ENCODE assay signal across 8 mouse cellular contexts in genomic region chr9:63092567-63092966, GRCm38 (mm10). TPM values are rescaled to one million over a fixed set of nuclear protein-coding genes. Genes with fewer than 3 reads are reported as not detected.
DNase-seq lines count a peak whose midpoint lies in the region; ATAC-seq and TF ChIP-seq lines count a peak whose summit lies in the region.

No protein-coding gene starts in this region.

- no peak for TF ChIP-seq EP300 in heart, adult 2 months (IDR thresholded peaks at IDR 0.05; ENCODE audit: insufficient read depth, low read depth, low read length)

- H3K36me3 ChIP-seq in heart, adult 2 months (ENCODE audit: control insufficient read depth, insufficient read depth, low read length) = no peaks in the 10 kb centered on the region
- no peaks in the 10 kb centered on the region for H3K36me3 ChIP-seq in hindbrain, embryonic 10.5 days
- H3K36me3 ChIP-seq in macrophage (ENCODE audit: inconsistent target) = no peaks in the 10 kb centered on the region

- WGBS in heart, adult 2 months = 13% methylated on average over 6 of the region's 6 CpGs
- WGBS in hindbrain, embryonic 10.5 days = 5% methylated on average over 6 of the region's 6 CpGs
- 53% methylated on average over 6 of the region's 6 CpGs for WGBS in macrophage (ENCODE audit: missing documents)

- TF ChIP-seq CTCF in heart, adult 2 months (IDR thresholded peaks at IDR 0.05) = no peak

- peak overlapping the region; percentile 29; the same call in 1 of the 2 replicates for H3K4me3 ChIP-seq in heart, adult 2 months
- H3K4me3 ChIP-seq in hindbrain, embryonic 10.5 days = peak overlapping the region; percentile 49
- H3K4me3 ChIP-seq in macrophage (ENCODE audit: inconsistent target) = peak overlapping the region; percentile 40

- H3K27ac ChIP-seq in heart, adult 2 months = peak overlapping the region; percentile 84
- H3K27ac ChIP-seq in hindbrain, embryonic 10.5 days = peak overlapping the region; percentile 91
- H3K27ac ChIP-seq in macrophage = peak overlapping the region; percentile 59

- H3K79me2 ChIP-seq in heart, adult 2 months (replicated peaks; ENCODE audit: control insufficient read depth, insufficient read depth, low read length) = no peaks in the 10 kb centered on the region
- no peaks in the 10 kb centered on the region for H3K79me2 ChIP-seq in macrophage (ENCODE audit: inconsistent target)

- no peak for DNase-seq in heart, adult 2 months
- DNase-seq in heart, postnatal 14 days = no peak
- DNase-seq in A20 (ENCODE audit: low read depth, low spot score) = peak; percentile 35
- peak; percentile 20 for DNase-seq in hindbrain, embryonic 10.5 days (ENCODE audit: low spot score)
- DNase-seq in retina, postnatal 1 day = no peak
- DNase-seq in frontal cortex, postnatal 36 days (ENCODE audit: low spot score in 2 of 2) = no peak

- H3K9me3 ChIP-seq in hindbrain, embryonic 10.5 days = no peaks in the 10 kb centered on the region

- ATAC-seq in CD4-positive, CD25-positive, alpha-beta regulatory T cell, adult 4 months = no peak

- 0 out of 2 replicates have a peak overlapping the region, but pooled peaks have one; percentile 3 for H3K9ac ChIP-seq in heart, adult 2 months (ENCODE audit: low read depth, low read length)

- no peaks in the 10 kb centered on the region for H3K27me3 ChIP-seq in heart, adult 2 months (ENCODE audit: control insufficient read depth, insufficient read depth, low read length)
- H3K27me3 ChIP-seq in hindbrain, embryonic 10.5 days (ENCODE audit: insufficient read depth, poor library complexity, severe bottlenecking) = no peaks in the 10 kb centered on the region

- intact Hi-C loops in heart, adult 2 months (cut with DNase I) = no loop called here
- intact Hi-C loops in heart, postnatal 14 days (cut with DNase I) = loop anchor here (1.0 kb wide), 1 partner anchor 17 kb away; no protein-coding TSS in a partner anchor

- peaks cover 10% of the 10 kb centered on the region for H3K4me1 ChIP-seq in heart, adult 2 months (ENCODE audit: control insufficient read depth, insufficient read depth, low read length)
- H3K4me1 ChIP-seq in hindbrain, embryonic 10.5 days (replicated peaks) = peaks cover 34% of the 10 kb centered on the region

- no peak for TF ChIP-seq POLR2A in heart, adult 2 months (IDR thresholded peaks at IDR 0.05; ENCODE audit: insufficient read depth, low read depth, low read length)

RNA-seq across cellular contexts. Expression of gene Skor1, which starts 56.2 kb away (rescaled TPM):
- under 1 TPM; 0.07 to 0.10 TPM for total RNA-seq in heart, adult 2 months (2021)
- polyA plus RNA-seq in heart, adult 2 months (2012; rRNA removed) = 0.04 TPM in 1 of 2 replicates, not detected in the other
- total RNA-seq in heart, postnatal 14 days (2021) = not detected
- polyA plus RNA-seq in hindbrain, embryonic 10.5 days (2016; fragmentation: Nextera tagmentation; extraction: Ambion mirVana) = 0.68 and 6.8 TPM in 2 replicates
- under 1 TPM in 1 of 26 experiments, not detected in 25; 0.17 TPM for total RNA-seq in macrophage (2018; cell fraction: chromatin; rRNA removed)
- under 1 TPM in 1 of 26 experiments, not detected in 25; 0.05 TPM for total RNA-seq in macrophage (2018; cell fraction: cytosol; rRNA removed)
- under 1 TPM in 2 of 26 experiments, not detected in 24; 0.10 to 0.24 TPM for total RNA-seq in macrophage (2018; cell fraction: nucleus; rRNA removed)
- polyA plus RNA-seq in macrophage (2018) = 0.04 TPM in 1 of 3 replicates, not detected in the others
- not detected for polyA plus RNA-seq in CD4-positive, CD25-positive, alpha-beta regulatory T cell, adult 4 months (2017; shearing (Covaris generic))

Comparison
In these comparisons a context has a peak if more than half of its experiments do, and no peak if none do; other contexts are left out.
1. DNase-seq: peak in A20 (single experiment) and hindbrain, embryonic 10.5 days (single experiment); none in heart, adult 2 months (0 of 2), heart, postnatal 14 days (0 of 2), retina, postnatal 1 day (single experiment) and frontal cortex, postnatal 36 days (0 of 2).
2. Peak in every context shown above with its lines, with median percentiles within 50 percentile points of each other: H3K27ac ChIP-seq and H3K4me3 ChIP-seq.